Mouse (Mus musculus) T-helper 1 cell (primary cell): ENCODE data around the gene Gm21294.
"Not testable (repeated sequence)": the region's sequence is repeated elsewhere in the genome, so short reads cannot be mapped to it uniquely, and the experiment has no call there.

Source experiments
- in situ Hi-C: fragments of 300-600 bp; cut with MboI, MseI; formaldehyde crosslinking; loops from one replicate; pipeline ENCODE4 v1.15.1; 2025; ENCODE audit warnings: high pct_unique_total_duplicates

Gene Gm21294

GRCm38 (mm10) chrY:89052506-89052905, at the start of gene Gm21294:
Gene Gm21294, plus strand, starts transcription at chrY:89052806.
- in situ Hi-C loops: not testable (repeated sequence)

- in situ Hi-C loops: not testable (repeated sequence)
These were observed 73.6 kb downstream of the Gm21294 start for GRCm38 (mm10) chrY:89126246-89126645.
